Mouse (Mus musculus) ES-CJ7 (cell line): ENCODE measurements at regions not wholly inside any gene's neighbourhood (a gene's known extent, or its start where the extent isn't known, plus 50 kb on each side); places are given as distances from the start of the nearest gene placed in this dataset.
A peak's percentile ranks its signal among the peaks of the same experiment; 100 is the strongest.

ENCODE experiments used
- DNase-seq: peaks from one replicate; pipeline ENCODE4 v3.0.0; 2011; ENCODE audit warnings: low read depth, low spot score

- DNase-seq: no peak
Observed at GRCm38 (mm10) chr7:49704635-49705034, 54.3 kb upstream of the Htatip2 start.

GRCm38 (mm10) chr7:49700734-49701133 lies 58.2 kb upstream of the Htatip2 start:
- no peak for DNase-seq

- DNase-seq: no peak
Observed at GRCm38 (mm10) chr7:49700024-49700390, 58.9 kb upstream of the Htatip2 start.

GRCm38 (mm10) chr7:49699107-49700023 lies 59.5 kb upstream of the Htatip2 start:
- no peak for DNase-seq

- DNase-seq: no peak
Observed at GRCm38 (mm10) chr7:49696228-49696627, 59.6 kb upstream of the Dbx1 start.

GRCm38 (mm10) chr7:49689546-49689945 lies 52.9 kb upstream of the Dbx1 start:
- peak; percentile 70 for DNase-seq

- peak; percentile 61 for DNase-seq
Observed at GRCm38 (mm10) chr7:49688521-49689399, 52.1 kb upstream of the Dbx1 start.

GRCm38 (mm10) chr7:49687658-49688376 lies 51.2 kb upstream of the Dbx1 start:
- peak; percentile 22 for DNase-seq

- DNase-seq: no peak
Observed at GRCm38 (mm10) chr7:49686992-49687391, 50.3 kb upstream of the Dbx1 start.
